Mouse (Mus musculus): Measurements from ENCODE around the gene Etfdh. TPM values are rescaled to one million over a fixed set of nuclear protein-coding genes. Genes with fewer than 3 reads are reported as not detected.

Etfdh gene
- polyA plus RNA-seq, 1 experiment from 2014 or later = 85.3 TPM

- no peaks in the 10 kb centered on the region for H3K9me3 ChIP-seq (ENCODE audit: low read length)
- peak; percentile 88 for ATAC-seq (ENCODE audit: low FRiP score, low TSS enrichment)
- peak overlapping the region; percentile 84 for H3K27ac ChIP-seq (ENCODE audit: low read length)
- no peak overlapping the region for H3K4me3 ChIP-seq (ENCODE audit: low read length)
- peaks cover 13% of the 10 kb centered on the region for H3K4me1 ChIP-seq (ENCODE audit: insufficient read depth, low read length)
- no peaks in the 10 kb centered on the region for H3K27me3 ChIP-seq (ENCODE audit: insufficient read depth, low read length)
- H3K4me2 ChIP-seq (replicated peaks; ENCODE audit: low read depth, low read length) = peak overlapping the region; percentile 22
- no peaks in the 10 kb centered on the region for H3K36me3 ChIP-seq (ENCODE audit: insufficient read depth, low read length)
- 45% methylated on average over 9 of the region's 9 CpGs for WGBS
- H3K9ac ChIP-seq (replicated peaks; ENCODE audit: low read length) = 0 out of 2 replicates have a peak overlapping the region, but pooled peaks have one; percentile 19
Measured at GRCm38 (mm10) chr3:79559021-79559772, 70.1 kb downstream of the Etfdh start.

GRCm38 (mm10) chr3:79555061-79555460 lies 74.2 kb downstream of the Etfdh start:
- Histone ChIP-seq H3K27me3 (ENCODE audit: insufficient read depth, low read length) (no peaks in the 10 kb centered on the region), H3K36me3 (ENCODE audit: insufficient read depth, low read length) (no peaks in the 10 kb centered on the region), H3K9me3 (ENCODE audit: low read length) (no peaks in the 10 kb centered on the region), H3K4me2 (replicated peaks; ENCODE audit: low read depth, low read length) (no peak overlapping the region), H3K4me1 (ENCODE audit: insufficient read depth, low read length) (peaks cover 13% of the 10 kb centered on the region), H3K9ac (replicated peaks; ENCODE audit: low read length) (no peak overlapping the region), H3K4me3 (ENCODE audit: low read length) (no peak overlapping the region), H3K27ac (ENCODE audit: low read length) (no peak overlapping the region)
- no peak for ATAC-seq (ENCODE audit: low FRiP score, low TSS enrichment)
- 85% methylated on average over 6 of the region's 6 CpGs for whole genome bisulfite sequencing

Other genes starting within 250 kb of the Etfdh start
- 3.2 and 3.8 TPM in 2 replicates for gene Fnip2, start 61.7 kb downstream of the Etfdh start, polyA plus RNA-seq (2015; fragmentation: Nextera tagmentation; extraction: Ambion mirVana)
- 160 and 165 TPM in 2 replicates for gene Ppid, start 38.2 kb downstream of the Etfdh start, polyA plus RNA-seq (2015; fragmentation: Nextera tagmentation; extraction: Ambion mirVana)
- 29.4 and 30.1 TPM in 2 replicates for gene 4930579G24Rik, start 421 bp downstream of the Etfdh start, polyA plus RNA-seq (2015; fragmentation: Nextera tagmentation; extraction: Ambion mirVana)
- 0.04 TPM in 1 of 2 replicates, not detected in the other for gene Rxfp1, start 108.4 kb upstream of the Etfdh start, polyA plus RNA-seq (2015; fragmentation: Nextera tagmentation; extraction: Ambion mirVana)
- gene Tmem144, start 223.3 kb upstream of the Etfdh start, polyA plus RNA-seq (2015; fragmentation: Nextera tagmentation; extraction: Ambion mirVana) = 6.8 and 7.2 TPM in 2 replicates

All from kidney, embryonic 16.5 days (tissue).